Mouse (Mus musculus) small intestine, adult 2 months (tissue): Measurements from ENCODE around the gene BC049730.
"Not testable (repeated sequence)": the region's sequence is repeated elsewhere in the genome, so short reads cannot be mapped to it uniquely, and the experiment has no call there.

Experiments used
- CTCF ChIP-seq: fragments of 200-500 bp; IDR thresholded peaks from 2 replicates; pipeline ENCODE4 v1.5.1; 2012; ENCODE audit warnings: low read depth, mild to moderate bottlenecking, control low read depth, inconsistent platforms, low read length, moderate library complexity, mixed read lengths; ENCODE audit not compliant: insufficient replicate concordance, insufficient read length; ENCODE audit errors: extremely low read depth
- POLR2A ChIP-seq: fragments of 200-500 bp; IDR thresholded peaks from 2 replicates; pipeline ENCODE4 v1.6.1; 2012; ENCODE audit warnings: low read depth, mild to moderate bottlenecking, control low read depth, inconsistent platforms, low read length, moderate library complexity

DNA sequence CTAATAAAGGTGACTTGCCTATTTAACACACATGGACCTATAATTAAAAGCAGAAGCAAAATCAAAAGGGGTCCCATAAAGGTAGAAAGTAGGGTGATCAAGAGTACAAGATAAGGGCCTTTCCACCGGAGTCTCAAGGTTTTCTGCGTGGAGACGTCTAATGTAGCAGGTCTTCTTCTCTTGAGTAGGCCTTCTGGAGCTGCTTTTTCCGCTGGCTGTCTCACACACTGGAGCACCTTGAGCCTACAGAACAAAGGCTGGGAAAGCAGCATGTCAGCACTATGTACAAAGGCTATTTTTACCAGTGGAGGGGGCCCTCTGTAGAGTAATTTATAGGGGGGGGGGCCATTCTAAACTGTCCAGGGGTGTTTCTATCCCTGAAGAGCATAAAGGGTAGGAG is 11.2 kb upstream of the BC049730 start:
- not testable (repeated sequence) for TF ChIP-seq CTCF, POLR2A
